Mouse (Mus musculus) embryo, embryonic 10 days (tissue): ENCODE measurements around the gene Ripk4.
A peak's percentile ranks its signal among the peaks of the same experiment; 100 is the strongest.

Experiments used
- DNase-seq: peaks from one replicate; pipeline ENCODE4 v3.0.0-alpha.2; 2015; ENCODE audit warnings: low spot score

Gene Ripk4

DNA sequence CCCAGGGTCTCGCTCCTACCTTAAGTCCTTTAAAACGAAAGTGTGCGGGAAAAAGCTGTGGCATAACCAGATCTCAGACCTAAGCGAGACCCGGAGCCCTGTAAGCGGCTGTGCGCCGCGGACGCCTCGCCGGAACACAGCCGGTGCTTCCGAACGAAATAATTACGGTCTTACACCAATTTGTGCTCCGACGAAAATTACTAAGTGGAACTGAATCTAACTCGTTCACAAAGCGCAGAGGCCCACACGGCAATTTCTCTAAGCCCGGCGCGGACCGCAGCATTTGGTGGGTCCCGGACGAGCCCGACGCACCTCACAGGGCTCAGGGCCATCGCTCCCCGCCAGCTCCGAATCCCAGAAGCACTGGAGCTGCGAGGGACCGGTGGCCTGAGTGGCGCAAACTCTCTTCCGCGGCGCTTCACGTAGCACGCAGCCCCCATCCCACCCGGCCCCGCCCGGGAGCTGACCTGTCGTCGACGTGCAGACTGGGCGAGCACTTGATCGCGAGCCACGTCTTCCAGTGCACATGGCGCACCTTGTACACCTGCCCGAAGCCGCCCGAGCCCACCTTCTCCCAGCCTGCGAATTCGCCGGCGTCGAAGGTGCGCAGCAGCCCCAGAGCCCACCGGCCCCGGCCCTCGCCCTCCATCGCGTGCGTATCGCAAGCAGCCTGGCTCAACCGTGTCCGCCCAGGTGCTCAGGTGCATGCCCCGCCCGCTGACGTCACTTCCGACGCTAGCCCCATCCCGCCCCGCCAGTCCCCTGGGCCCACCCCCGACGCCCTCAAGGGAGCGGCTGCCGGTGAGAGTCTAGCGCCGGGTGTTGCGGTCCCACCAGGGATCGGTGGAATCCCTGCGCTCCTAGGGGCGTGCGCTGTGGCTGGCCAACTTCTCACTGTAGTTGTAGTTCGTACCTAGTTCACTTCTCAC is at the start of gene Ripk4:
TSS of gene Ripk4 (minus strand) at position 727 of the 929 bp plus-strand sequence.
- DNase-seq: peak; percentile 61

DNA sequence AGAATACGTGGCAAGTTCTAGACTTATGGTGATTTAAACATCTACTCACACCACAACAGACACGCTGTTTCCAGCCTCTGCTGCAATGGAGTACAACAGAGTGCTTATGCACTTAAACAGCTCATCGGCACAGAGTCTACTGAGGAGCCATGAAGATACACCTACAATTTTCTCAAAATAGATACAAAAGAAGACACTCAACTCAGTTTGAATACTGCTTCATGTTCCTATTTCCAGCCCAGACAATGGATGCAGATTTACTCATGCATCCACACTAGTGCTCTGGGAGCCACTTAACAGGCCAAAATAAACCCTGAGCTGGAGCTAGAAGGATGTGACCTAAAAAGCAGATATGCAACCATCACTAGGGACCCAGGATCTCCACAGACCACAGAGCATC is 45.3 kb upstream of the Ripk4 start:
- no peak for DNase-seq

DNA sequence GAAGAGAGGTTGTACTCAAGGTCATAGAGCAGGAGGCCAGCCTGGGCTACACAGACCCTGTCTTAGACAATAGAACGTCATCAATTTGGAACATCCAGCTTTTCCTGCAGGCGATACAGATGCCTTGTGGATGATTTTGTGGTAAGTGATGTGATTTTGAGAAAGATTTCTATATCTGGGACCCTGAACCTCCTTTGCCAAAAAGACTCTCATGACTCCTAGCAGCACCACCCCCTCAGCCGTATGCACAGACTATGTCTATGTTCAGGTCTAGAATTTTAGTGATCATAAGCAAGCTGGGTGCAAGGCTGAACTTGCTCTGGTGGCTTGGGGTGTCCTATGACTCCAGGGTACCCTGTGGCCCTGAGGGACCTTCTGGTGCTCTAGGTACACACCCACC is 42.1 kb upstream of the Ripk4 start:
- DNase-seq: no peak

DNA sequence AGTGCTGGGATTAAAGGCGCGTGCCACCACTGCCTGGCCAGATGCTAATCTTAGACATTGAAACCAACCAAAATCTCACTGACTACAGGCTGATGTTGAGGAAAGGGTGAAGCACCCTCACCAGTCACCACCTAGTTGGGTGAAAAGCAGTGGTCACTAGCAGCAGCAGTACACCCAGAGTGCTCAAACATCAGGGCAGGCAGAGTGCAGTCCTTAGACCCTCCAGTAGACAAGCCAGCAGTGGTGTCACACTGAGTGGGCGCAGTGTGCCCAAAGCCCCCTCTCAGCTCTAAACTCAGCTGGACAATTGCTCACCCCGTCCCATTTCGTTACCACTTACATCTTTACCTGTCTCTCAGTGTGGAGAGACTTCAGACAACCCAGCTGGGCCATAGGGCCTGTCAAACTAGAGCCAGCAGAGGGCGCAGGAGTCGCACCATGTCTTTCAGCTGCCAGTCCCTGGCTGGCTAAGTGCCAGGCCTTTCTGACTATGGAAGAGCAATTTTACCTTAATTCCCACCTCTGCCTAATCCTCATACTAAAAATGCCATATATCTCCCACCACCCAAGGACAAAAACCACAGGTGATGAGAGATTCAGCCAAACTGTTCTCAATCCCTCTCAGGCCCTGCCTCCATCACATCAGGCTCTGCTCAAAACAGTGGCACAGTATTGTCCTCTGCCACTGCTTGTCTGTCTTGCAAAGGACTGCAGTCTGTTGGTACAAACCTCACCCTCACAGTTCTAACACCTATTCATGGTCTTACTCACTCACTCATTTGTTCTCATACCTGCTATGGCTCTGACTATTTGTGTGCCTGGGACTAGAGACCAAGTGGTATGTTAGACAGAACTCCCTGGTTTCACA is 41.3 kb upstream of the Ripk4 start:
- DNase-seq: peak; percentile 70

DNA sequence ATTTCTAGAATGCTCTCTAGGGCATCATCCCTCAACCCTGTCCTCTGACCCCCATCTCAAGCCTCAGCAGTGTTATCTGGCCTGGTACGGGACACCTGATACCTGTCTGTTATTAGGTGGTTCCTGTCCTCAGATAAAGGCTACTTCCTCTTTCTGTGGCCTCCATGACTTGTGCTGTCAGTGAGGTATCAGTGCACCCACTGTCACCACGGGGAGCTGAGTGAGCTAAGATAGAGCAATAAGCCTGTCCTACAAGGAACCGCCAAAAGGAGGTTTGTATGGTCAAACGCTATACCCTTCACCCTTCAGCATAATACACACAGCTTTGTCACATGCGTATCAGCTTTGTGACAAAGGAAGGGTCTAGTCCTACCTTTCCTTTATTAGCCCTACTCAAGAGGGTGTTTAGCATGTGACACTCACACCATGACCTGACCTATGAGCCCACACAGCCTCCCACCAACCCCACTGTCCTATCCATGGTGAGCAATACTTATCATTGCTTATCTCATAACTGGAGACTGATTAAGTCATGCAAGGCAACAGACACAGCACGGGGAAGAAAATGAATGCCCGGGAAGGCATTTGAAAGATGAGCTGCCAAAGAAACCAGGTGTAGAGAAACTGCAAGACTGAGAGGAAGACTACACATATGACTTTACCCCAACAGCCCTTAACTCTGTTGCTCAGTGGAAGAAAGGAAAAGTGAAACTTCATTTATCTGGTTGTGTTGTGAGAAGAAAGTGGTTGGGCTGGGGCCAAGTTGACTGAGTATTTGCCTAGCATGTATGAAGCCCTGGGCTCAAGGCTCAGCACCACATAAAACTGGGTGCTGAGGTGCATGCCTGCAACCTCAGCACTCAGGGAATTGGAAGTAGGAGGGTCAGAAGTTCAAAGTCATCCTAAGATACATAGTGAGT is 34.6 kb upstream of the Ripk4 start:
- no peak for DNase-seq

DNA sequence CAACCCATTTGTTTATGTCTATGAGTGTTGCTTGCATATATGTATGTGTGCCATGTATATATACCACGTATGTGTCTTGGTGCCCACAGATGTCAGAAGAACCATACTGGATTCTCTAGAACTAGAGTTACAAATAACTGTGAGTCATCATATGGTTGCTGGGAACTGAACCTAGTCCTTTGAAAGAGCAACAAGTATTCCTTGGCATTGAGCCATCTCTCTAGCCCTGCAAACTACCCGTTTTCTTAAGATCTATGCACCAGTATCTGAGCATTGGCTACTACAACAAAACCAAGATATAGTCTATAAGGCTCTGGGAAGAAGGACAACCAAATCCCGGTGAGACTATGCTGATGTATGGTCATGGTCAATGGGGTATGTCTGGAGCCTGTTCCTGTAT is 33.6 kb upstream of the Ripk4 start:
- no peak for DNase-seq

DNA sequence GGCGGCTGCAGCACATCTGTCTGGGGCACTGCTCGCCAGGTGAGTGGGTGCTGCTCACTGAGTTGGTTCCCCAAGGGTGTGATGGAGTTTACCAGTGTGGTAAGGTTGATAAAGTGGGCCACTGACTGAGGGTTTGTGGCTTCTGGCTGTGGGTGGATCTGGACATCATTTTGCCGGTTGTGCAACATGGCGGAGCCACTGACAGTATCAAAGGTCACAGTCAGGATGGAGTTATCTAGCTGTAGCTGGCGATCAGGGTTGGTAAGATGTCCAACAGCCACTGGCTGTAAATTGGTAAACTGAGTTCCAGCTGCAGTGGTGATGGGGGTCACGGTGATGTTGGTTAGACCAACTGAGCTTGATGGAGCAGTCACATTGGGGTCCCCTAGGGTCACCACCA is 30.7 kb upstream of the Ripk4 start:
- DNase-seq: no peak

DNA sequence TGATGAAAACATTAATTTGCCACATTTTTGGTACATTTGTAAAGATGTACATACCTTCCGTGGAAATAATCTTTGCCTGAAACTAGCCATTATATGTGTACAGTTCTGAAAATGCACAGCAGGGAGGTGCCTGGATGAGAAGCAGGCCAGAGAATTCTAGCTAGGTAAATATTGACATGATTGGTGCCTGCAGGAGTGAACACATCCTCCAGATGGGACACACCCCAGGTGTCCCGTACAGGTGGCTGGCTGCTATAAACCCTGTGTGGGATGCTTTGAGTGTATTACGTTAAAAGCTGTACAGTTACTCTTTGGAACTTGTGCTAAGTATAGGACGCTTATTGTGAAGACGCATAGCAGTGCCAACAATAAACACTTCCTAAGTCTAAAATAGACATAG is 19.5 kb upstream of the Ripk4 start:
- DNase-seq: no peak

DNA sequence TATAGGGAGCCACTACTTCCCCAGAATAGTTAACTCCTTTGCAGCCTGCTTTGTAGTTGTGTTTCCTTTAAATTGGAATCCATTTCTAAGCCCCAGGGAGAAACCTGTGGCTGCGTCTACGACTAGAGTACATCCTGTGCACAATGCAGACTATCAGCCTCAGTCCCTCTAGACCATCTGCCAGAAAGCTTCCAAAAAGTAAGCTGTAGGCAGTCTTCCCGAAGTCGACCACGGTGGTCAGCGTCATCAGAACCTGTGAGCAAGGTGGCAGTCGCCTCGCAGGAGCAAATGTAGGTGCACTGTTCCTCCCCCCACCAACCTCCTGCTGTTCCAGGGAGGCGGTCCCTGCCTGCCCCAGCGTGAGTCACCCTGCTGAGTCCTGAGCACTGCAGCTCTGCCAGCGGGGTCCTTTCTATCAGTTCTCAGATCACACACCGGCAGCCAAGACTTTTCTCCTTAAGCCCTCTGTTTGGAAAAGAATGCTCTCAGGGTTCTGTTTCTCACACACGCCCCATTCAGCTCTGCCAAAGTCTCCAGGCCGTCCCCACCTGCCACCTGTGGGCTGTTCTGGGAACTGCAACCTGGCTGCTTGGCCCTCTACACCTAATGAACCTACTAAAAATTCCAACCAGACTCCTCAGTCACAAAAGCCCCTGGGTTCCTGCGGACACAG is 14.9 kb upstream of the Ripk4 start:
- peak; percentile 76 for DNase-seq

DNA sequence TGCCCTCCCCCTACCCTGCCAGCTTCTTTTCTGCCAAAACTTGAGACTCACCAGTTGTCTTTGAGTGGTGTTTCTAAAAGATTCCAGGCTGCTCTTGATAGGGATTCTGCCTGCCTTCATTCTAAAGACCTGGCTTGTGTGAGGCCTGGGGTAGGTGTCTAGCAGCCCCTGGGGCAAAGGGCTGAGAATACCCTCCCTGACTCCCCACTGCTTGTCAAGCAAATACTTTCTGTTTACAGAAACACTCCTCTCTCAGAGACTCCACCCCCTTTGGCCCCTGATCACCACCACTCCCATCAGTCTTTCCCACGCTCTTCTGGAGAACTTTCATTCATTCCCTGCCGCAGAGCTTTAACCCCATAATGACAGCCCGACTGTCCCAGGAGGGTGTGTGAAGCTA is 2.9 kb upstream of the Ripk4 start:
- no peak for DNase-seq

DNA sequence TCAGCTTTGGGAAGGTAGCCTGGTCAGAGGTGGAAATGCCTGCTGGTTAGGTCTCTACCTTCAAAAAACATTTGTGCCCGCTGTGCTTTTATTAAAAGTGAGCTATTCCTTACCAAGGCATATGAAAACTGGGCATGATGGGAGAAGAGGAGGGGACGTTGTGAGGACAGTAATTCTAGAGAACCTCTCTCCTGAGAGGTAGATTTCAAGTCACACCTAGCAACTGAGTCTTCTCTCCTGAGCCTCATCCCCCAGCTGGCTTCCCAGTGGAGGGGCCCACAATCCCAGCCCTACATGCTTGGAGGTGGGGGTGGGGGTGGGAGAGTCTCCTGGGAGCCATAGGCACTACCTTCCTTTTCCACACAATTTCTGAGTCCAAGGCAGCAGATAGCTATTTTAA is 1.0 kb upstream of the Ripk4 start:
- no peak for DNase-seq

DNA sequence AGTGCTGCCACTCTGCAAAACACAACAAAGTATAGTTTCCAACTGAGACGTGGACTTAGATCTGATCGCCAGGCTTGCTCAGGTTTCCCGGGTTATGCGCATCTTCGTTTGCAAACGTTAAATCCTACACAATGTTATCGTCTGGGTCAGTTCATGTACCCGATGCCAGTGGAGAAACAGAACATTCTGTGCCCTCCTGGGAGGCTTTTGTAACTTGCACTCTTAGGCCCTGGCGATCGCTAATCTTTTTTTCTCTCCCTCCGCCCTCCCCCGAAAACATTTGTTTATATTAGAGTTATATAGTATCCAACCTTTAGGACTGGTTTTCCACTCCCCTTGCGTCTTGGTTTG is 378 bp upstream of the Ripk4 start:
- DNase-seq: no peak

DNA sequence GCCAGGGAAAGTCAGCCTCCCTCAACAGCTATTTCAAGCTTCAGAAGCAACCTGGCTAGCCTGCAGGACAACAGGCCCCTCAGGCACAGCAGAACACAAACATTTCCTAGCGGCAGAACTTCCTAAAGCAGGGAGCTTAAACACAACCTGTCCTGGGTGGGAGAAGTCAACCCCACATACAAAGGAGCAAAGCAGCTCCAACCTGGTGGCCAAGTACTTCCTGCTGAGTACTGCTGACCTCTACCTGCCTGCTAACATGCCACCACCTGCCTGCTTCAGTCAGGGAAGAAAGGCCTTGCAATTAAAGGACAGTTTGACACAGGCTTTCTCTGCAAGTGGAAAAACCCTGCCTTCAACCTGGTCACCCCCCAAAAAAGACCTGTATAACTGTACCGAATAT is 1.8 kb downstream of the Ripk4 start:
- no peak for DNase-seq

DNA sequence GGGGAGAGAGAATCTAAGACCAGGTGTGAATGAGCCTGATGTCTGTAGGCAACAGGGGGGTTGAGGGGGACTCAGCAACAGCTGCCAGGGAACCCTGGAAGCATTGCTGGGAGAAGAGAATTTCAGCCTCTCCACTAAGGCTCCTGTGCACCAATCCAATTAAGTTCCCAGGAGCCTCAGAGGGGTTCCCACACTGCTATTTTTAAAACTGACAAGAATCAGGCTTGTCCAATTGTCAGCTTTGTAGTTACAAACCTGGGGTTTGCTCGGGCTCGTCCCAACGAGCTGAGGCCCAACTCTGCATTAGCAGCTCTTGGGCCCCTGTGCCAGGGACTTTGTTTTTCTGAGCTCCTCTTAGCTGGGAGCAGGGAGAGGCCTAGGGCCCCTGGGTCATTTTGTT is 3.9 kb downstream of the Ripk4 start:
- no peak for DNase-seq

DNA sequence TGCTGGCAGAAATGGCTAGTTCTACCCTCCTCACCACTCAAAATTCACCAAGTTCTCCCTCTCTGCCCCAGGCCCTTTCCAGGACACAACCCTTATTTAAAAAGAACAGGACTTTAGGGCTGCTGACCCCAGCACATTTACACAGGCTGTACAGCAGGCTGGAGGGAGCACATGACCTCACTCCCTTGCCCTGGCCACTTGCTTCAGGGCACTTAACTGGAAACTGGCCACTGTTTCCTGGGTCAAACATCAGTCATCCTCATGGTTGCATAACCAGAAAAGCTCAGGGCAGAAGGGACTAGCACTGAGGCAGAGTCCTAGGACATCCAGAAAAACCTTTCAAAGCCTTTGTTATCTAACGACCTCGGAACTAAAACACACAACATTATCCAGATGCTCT is 5.3 kb downstream of the Ripk4 start:
- no peak for DNase-seq

DNA sequence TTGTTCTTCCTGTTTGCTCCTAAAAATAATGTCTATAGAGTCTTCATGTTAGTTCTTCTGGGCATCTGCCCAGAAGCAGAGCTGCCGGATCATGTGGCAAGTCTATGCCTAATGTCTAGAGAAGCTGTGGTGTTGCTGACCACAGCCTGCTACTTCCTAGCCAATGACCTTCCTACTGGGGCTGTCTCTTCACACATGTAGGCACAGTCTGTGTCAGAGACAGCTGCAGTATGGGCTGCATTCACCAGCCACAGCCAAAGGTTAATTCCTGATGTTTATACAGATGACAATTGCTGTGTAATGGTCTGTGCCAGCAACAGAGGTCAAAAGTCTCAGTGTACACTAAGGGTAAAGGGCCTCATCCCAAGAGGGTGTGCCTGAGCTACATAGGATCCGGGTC is 7.1 kb downstream of the Ripk4 start:
- DNase-seq: peak; percentile 13

DNA sequence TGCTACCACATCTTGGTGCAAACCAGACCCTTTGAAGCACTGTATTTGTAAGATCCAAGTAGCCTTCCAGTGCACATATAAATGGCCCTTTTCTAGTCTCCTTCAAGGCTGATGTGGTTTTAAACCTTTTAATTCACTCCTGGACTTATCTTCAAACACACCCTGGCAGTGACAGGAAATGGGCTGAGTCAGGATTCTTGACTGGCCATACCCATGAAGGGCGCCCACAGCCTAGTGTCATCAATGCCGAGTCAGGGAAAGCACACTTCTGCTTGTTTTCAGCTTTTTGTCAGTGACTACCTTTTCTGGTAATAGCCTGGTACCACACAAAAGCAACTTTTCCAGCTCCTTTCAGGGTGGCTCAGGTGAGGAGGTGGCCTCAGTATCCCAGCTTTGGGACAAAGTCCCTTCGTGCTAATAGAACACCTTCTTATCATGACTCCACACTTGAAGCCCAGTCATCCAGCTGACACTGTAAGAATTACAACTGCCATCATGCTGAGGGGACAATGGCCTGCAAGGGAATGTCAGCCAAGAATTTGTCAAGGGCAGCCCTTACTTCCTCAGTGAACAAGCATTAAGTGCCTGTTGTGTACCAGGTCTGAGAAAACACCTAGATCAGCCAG is 11.2 kb downstream of the Ripk4 start:
- DNase-seq: no peak

DNA sequence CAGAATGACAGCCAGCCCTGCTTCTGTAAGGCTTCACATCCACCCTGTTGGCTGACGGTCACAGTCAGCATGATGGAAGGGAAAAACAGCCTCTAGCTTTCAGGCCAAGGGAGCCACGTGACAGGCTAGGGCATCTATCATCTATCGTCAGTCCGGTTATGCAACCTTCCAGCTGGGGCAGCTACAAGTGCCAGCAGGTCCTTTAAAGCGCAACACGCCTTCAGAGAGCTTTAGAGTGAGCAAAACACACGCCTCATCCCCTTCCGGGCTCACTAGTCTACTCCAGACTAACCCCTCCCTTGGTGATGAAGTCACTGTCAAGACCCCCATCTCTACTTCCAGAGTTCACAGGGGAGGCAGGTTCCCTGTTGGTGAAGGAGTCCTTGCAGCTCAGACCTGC is 11.7 kb downstream of the Ripk4 start:
- peak; percentile 43 for DNase-seq

DNA sequence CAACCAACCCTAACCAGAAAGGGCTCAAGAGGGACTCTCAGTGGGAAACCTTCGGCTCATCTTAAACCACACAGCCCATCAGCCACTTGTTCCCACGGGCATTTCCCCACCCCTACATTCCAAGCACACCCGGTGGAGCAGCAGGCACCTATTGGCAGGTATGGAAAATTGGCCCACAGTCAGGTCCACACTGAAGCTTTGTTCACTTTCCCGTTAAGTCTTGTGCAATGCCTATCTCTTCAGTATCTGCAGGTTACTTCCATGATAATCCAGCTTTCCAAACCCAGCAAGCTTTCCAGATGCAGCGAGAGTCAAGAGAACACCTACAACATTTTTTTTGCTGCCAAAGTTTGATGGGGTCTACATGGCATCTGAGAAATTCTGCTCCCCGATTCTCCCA is 15.2 kb downstream of the Ripk4 start:
- DNase-seq: no peak

DNA sequence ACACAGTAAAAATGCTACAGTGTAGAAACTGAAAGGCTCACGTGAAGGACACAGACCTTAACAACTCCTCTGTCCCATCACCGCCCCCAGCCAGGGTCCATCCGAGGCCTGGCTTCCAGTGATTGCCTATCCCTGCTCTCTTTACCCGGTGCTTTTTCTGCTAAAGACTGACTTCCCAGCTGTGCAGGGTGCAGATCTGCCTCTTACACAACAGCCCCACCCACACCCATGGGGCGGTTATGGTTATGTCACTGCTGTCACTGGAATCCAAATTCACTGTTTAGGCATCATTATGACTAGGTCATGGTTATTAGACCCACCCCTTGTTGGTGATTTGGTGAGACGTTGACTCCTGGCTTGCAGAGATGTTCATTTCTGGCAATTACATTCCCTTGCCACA is 25.6 kb downstream of the Ripk4 start:
- no peak for DNase-seq

DNA sequence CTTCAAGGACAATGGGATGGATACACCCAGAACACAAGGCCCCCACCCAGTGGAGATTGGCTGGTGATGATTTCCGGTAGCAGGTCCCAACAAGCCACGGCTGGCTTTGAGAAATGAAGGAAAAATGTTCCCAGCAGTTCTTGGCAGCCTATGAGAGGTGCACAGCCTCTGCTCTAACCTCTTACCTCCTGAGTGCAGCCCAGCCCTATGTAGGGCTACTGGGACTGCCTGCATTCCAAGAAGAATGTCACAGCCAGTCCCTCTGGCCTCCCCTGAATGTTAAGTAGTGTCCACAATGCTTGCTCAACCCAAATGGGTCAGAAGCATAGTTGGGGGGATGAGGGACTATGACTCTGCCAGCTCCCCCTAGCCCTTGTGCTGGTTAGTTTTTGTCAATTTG is 27.0 kb downstream of the Ripk4 start:
- DNase-seq: no peak
